8 mouse cellular contexts compared by ENCODE assay signal in the genomic region with DNA sequence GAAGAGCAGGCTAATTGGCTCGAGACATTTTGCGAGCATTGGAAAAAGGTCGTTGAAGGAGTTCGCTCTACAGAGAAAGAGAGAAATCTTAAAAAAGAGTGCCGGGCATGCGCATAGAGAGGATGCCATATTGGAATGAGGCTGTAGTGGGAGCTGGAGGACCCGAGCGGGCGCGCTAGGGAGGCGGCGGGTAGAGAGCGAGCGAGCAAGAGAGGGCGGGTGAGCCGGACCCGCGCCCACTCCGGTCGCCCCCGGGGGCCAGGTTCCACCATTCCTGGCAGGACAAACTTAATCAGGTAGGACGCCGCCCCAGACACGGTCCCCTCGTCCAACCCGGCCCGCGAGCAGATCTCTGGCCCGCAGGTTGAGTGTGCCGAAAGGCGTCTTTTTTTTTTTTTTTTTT. TPM values are rescaled to one million over a fixed set of nuclear protein-coding genes. Genes with fewer than 3 reads are reported as not detected.
A peak's percentile ranks its signal among the peaks of the same experiment; 100 is the strongest.
DNase-seq lines count a peak whose midpoint lies in the region; ATAC-seq lines count a peak whose summit lies in the region.

No protein-coding gene starts in this region.

- peak overlapping the region; percentile 50 for H3K4me3 ChIP-seq in forebrain, embryonic 11.5 days (ENCODE audit: low read depth, low read length)
- H3K4me3 ChIP-seq in heart, embryonic 15.5 days: peak overlapping the region; percentile 76
- H3K4me3 ChIP-seq in neural tube, embryonic 14.5 days (ENCODE audit: low read depth, low read length): peak overlapping the region; percentile 49

- peaks cover 13% of the 10 kb centered on the region; the same call in 1 of the 2 replicates for H3K4me1 ChIP-seq in forebrain, embryonic 11.5 days (replicated peaks; ENCODE audit: control insufficient read depth, insufficient read depth, low read length)
- H3K4me1 ChIP-seq in heart, embryonic 15.5 days (replicated peaks): peaks cover 27% of the 10 kb centered on the region
- peaks cover 5% of the 10 kb centered on the region for H3K4me1 ChIP-seq in neural tube, embryonic 14.5 days (ENCODE audit: control insufficient read depth, insufficient read depth, low read length)

- H3K36me3 ChIP-seq in forebrain, embryonic 11.5 days (ENCODE audit: control insufficient read depth, insufficient read depth, low read length): no peaks in the 10 kb centered on the region
- no peaks in the 10 kb centered on the region for H3K36me3 ChIP-seq in heart, embryonic 15.5 days
- no peaks in the 10 kb centered on the region for H3K36me3 ChIP-seq in neural tube, embryonic 14.5 days (ENCODE audit: control insufficient read depth, insufficient read depth, low read length)

- WGBS in forebrain, embryonic 11.5 days: 0% methylated on average over 30 of the region's 31 CpGs
- WGBS in heart, embryonic 15.5 days: under 1% methylated on average over 31 of the region's 31 CpGs
- WGBS in neural tube, embryonic 14.5 days: under 1% methylated on average over 29 of the region's 31 CpGs

- H3K27me3 ChIP-seq in forebrain, embryonic 11.5 days (ENCODE audit: control insufficient read depth, insufficient read depth, low read length): peaks cover 63% of the 10 kb centered on the region
- H3K27me3 ChIP-seq in heart, embryonic 15.5 days: peaks cover 66% of the 10 kb centered on the region
- H3K27me3 ChIP-seq in neural tube, embryonic 14.5 days (ENCODE audit: control insufficient read depth, insufficient read depth, low read length): peaks cover 36% of the 10 kb centered on the region

- no peak overlapping the region for H3K27ac ChIP-seq in forebrain, embryonic 11.5 days (ENCODE audit: low read depth, low read length)
- H3K27ac ChIP-seq in heart, embryonic 15.5 days: no peak overlapping the region
- no peak overlapping the region for H3K27ac ChIP-seq in neural tube, embryonic 14.5 days (ENCODE audit: low read depth, low read length)

- DNase-seq in brain, adult 2 months (ENCODE audit: low read depth, low spot score): peak; percentile 73
- peak; percentile 86 for DNase-seq in forebrain, embryonic 11.5 days (ENCODE audit: low spot score)
- DNase-seq in kidney, postnatal 14 days: peak; percentile 74
- DNase-seq in lung, adult 18-20 months: peak; percentile 12 to 22
- DNase-seq in thymus, adult 18-20 months: peak; percentile 43 to 51

- no peaks in the 10 kb centered on the region for H3K9me3 ChIP-seq in forebrain, embryonic 11.5 days (ENCODE audit: control insufficient read depth, low read length)
- no peaks in the 10 kb centered on the region for H3K9me3 ChIP-seq in heart, embryonic 15.5 days (replicated peaks)
- H3K9me3 ChIP-seq in neural tube, embryonic 14.5 days (ENCODE audit: control insufficient read depth, low read length): no peaks in the 10 kb centered on the region

- peak; percentile 56 for ATAC-seq in CD4-positive, CD25-positive, alpha-beta regulatory T cell, adult 4 months
- peak; percentile 85 for ATAC-seq in forebrain, embryonic 11.5 days (replicated peaks; ENCODE audit: low FRiP score)
- peak; percentile 81 for ATAC-seq in heart, embryonic 15.5 days (replicated peaks; ENCODE audit: insufficient number of reproducible peaks, insufficient read depth, low FRiP score, low read depth)
- peak; percentile 77 for ATAC-seq in neural tube, embryonic 14.5 days (ENCODE audit: low read depth)

- peak overlapping the region; percentile 89 for H3K4me2 ChIP-seq in forebrain, embryonic 11.5 days (ENCODE audit: low read depth, low read length, severe bottlenecking)
- peak overlapping the region; percentile 95 for H3K4me2 ChIP-seq in heart, embryonic 15.5 days
- peak overlapping the region; percentile 94 for H3K4me2 ChIP-seq in neural tube, embryonic 14.5 days (ENCODE audit: low read depth, low read length)

- H3K9ac ChIP-seq in forebrain, embryonic 11.5 days (ENCODE audit: low read length): peak overlapping the region; percentile 55
- H3K9ac ChIP-seq in heart, embryonic 15.5 days: peak overlapping the region; percentile 61
- H3K9ac ChIP-seq in neural tube, embryonic 14.5 days (replicated peaks; ENCODE audit: low read depth, low read length): peak overlapping the region; percentile 57

RNA-seq across cellular contexts. Expression of gene Sfmbt2, which starts 2.0 kb away (rescaled TPM):
- polyA plus RNA-seq in CD4-positive, CD25-positive, alpha-beta regulatory T cell, adult 4 months (2017; shearing (Covaris generic)): 1 to 10 TPM; 2.9 to 3.2 TPM
- polyA plus RNA-seq in forebrain, embryonic 11.5 days (2014; fragmentation: Nextera tagmentation; extraction: Ambion mirVana): 1.3 and 1.8 TPM in 2 replicates
- 1.2 and 1.3 TPM in 2 replicates for polyA plus RNA-seq in heart, embryonic 15.5 days (2015; fragmentation: Nextera tagmentation; extraction: Ambion mirVana)
- polyA plus RNA-seq in neural tube, embryonic 14.5 days (2014; fragmentation: Nextera tagmentation; extraction: Ambion mirVana): 5.7 and 9.1 TPM in 2 replicates

Comparison
In these comparisons a context has a peak if more than half of its experiments do, and no peak if none do; other contexts are left out.
1. DNase-seq: peak in every context shown above with its lines; median percentile 86 in forebrain, embryonic 11.5 days; 74 in kidney, postnatal 14 days; 73 in brain, adult 2 months; 47 in thymus, adult 18-20 months; 17 in lung, adult 18-20 months.